Mouse (Mus musculus) ES-Bruce4 (cell line): ENCODE measurements at regions not wholly inside any gene's neighbourhood (a gene's known extent, or its start where the extent isn't known, plus 50 kb on each side); places are given as distances from the start of the nearest gene placed in this dataset.

ENCODE experiments used
- CTCF ChIP-seq: IDR thresholded peaks from one replicate; pipeline ENCODE4 v1.8.1; 2011; ENCODE audit warnings: low read depth, low read length
- EP300 ChIP-seq: IDR thresholded peaks from 2 replicates; pipeline ENCODE4 v1.6.1; 2011; ENCODE audit warnings: low read depth, low read length; ENCODE audit not compliant: insufficient read depth

- no peak for TF ChIP-seq EP300
- no peak for TF ChIP-seq CTCF
These were observed 118.1 kb upstream of the Far2 start for GRCm38 (mm10) chr6:147928951-147929350.
